Mouse (Mus musculus) urinary bladder, adult 2 months (tissue): ENCODE measurements around the gene Gpc5. TPM values are rescaled to one million over a fixed set of nuclear protein-coding genes. Genes with fewer than 3 reads are reported as not detected.
"Not testable (repeated sequence)": the region's sequence is repeated elsewhere in the genome, so short reads cannot be mapped to it uniquely, and the experiment has no call there.

Experiments
- DNase-seq: peaks from one replicate; pipeline ENCODE4 v3.0.0; 2022; ENCODE audit warnings: low spot score
- polyA plus RNA-seq: library from polyadenylated mRNA; depleted of rRNA; stranded (reverse); fragments of >200 nt; gene quantifications from 2 replicates; pipeline ENCODE4 v1.2.3, GENCODE M21; 2012; rRNA removed

Gene Gpc5
- 0.01 TPM in 1 of 2 replicates, not detected in the other for polyA plus RNA-seq

DNA sequence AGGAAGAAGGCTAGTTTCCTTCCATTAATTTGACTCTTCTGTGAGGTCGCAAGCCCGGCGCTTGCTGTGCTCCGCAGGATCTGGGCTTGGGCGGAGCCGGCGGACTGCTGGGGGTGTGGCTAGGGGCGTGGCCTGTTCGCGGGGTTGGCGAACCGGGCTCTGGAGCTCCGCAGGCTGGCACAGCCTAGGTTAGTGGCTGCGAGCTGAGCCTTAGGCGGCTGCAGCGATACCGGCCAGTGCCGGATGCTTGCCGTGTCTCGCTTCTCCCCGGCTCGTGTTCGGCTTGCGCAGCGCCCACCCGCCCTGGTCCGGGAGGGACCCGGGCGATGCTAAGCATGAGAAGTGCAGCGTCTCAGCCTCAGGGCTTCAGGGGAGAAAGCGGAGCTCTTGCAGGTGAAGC lies at the start of gene Gpc5:
Gene Gpc5, plus strand, starts transcription at position 135 of the 400 bp plus-strand sequence.
- DNase-seq, result peak; percentile 76

DNA sequence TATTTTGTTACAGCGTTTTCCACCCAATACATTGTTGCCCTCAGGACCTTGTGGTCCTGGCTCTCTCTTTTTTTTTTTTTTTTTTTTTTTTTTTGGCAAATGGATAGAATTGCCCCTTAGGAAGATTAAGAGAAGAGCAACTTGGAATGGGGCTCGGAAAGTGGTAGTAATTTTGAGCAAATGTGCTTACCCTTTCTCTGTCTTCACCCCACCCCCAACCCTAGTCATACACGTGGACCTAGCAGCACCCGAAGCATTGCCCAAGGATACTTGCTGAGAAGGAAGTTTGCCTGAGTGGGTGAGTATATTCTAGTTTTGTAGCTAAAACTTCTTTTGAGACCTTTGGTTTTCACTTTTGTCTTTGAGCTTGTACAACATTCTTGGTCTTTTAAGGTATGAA lies 49.4 kb upstream of the Gpc5 start:
- DNase-seq, result no peak

DNA sequence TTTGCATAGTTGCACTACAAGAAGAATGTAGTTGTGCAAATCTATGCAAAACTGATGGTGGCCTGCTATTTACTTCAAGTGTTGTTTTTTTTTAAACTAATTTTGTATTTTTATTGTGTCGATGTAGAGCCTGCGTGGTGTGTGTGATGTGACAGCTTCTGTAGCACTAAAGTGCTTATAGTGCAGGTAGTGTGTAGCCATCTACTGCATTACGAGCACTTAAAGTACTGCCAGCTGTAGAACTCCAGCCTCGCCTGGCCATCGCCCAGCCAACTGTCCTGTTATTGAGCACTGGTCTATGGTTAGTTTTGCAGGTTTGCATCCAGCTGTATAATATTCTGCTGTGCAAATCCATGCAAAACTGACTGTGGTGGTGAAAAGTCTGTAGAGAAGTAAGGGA lies 48.0 kb upstream of the Gpc5 start:
- no peak for DNase-seq

DNA sequence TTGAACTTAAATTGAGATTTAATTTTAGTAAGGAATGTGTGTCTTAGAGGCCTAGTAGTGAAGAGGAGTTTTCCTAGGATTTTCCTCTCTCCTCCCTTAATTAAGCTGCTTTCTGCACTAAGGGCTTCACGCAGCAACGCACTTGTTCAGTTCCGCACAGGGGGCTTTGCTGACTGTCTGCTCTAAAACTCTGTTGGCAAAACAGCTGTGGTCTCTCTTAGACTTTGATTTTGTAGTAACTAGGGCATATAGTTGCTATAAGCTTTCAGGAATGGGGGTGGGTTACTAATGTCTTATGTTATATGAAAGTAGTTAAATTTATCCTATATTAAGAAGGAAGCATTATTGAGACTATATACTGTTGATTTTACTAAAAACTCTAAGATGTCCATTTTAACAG lies 46.3 kb upstream of the Gpc5 start:
- DNase-seq, result no peak

DNA sequence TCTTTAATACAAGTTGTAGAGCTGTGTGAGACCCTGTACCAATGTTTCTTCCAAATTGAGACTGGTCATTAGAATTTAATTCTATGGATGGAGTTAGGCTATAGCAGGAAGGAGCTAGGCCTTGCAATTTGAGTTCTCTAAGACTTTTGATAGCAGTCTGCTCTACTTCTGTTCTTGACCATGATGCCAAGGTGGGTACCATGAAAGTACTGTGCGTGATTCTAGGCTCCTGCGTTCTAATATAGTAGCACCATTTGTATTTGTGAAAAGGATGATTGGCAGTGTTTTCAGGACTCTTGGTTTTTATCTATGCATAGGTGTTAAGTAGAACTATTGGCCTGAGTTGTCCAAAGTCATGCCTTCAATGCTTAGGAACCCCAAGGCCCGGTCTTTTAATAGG lies 44.7 kb upstream of the Gpc5 start:
- DNase-seq, result no peak

DNA sequence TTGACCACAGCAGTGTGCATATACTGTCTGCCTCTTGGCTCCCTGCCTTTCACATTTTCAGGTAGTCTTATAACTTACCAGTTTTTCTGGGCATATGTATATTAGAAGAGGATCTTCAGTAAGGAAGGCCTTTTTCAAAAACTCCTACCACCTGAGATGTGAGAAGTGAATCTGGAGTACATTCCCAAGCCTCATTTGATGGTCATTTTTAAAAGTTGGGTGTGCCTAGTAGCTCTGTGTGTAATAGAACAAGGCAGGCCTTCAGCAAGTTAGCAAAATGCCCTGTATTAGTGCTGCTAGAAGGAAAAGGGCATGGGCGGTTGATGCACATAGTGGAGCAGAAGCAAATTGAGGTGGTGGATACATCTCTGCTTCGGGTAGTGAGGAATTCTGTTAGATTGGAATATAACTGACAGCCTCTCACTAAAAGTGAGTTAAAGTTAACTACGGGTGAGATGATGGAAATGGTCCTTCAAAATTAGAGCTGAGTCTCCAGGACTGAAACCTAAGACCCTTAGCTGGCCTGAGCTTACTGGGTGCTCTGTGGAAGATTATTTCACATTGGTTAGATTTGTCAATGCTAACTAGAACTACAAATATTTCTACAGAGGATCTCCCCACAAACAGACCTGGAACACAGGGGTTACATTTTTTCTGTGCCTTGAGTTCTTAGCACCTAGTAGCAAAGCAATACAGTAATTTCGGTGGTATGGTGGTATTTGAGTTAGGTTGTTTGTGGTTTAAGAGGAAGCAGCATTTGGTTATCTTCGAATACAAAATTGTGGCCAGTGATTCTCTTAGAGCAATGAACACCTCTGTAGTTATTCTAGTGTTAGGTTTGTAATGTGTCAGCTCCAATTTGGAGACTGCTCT lies 43.8 kb upstream of the Gpc5 start:
- no peak for DNase-seq

DNA sequence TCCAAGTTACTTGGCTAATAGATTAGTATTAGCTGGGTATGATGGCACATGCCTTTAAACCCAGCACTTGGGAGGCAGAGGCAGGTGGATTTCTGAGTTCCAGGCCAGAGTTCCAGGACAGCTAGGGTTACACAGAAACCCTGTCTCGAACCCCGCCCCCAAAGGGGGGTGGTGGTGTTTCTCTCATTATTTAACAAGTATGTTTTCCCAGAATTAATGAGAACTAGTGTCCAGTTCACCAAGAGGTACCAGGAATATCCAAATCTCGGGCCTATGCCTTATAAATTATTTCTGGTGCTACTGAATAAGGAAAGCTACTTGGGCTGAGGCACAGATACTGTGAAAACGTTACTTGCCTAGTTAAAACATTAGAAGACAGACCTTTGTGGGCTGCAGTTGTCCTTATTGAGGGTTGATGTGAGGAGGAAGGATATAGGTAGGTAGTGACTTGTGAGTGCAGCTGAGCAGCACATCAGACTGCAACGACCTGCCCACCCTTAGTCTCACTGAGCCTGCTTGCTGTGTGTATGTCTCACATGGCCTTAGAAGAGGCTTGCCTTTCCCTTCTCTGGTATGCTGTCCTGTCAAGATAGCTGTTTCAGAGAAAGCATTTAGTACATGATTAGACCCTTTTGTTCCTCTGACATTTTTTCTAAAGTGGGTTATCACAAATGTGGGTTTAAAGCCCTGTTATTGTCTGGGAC lies 43.0 kb upstream of the Gpc5 start:
- no peak for DNase-seq

DNA sequence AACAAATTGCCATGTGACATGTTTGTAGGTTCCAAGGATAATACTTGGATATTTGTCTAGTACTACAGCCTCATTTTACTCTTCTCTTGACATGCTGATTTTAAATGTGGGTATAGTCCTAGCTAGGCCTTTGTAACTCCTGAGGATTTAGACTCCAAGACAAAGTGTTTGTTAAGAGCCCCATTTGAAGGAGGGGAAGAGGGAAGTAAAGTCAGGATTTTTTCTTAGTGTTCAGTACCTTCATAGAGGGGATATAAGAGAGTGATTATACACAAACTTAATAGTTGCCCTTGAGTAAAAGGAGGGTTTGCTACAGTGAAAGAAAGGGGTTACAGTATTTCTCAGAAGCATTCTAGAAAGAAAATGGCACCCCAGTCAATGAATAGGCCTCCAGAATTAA lies 42.2 kb upstream of the Gpc5 start:
- no peak for DNase-seq

DNA sequence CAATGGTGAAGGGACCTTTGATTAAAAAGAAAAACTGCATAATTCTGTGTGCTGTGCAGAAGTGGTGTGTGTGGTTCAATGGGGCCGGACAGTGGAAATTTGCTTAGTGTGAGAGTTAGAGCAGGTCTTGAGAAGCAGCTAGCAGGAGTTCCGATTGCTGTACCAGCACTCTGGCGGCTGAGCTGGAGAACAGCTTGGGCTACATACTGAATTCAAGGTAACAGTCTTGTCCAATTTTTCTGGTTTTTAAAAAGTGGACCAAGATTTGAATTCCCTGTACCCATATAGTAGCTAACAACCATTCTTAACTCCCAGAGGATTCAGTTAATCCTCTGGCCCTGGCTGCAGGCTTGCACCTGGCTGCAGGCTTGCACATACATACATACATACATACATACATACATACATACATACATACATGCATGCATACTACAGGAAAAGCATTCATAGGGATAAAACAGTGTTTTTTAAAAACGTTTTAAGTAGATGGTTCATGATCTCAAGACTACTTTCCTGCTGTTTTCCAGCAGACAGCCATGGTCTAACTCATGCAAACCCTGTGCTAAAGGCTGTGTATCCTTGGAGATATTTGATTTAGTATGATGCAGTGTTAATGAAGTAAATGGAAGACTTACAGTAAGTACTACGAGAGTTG lies 40.8 kb upstream of the Gpc5 start:
- DNase-seq, result no peak

DNA sequence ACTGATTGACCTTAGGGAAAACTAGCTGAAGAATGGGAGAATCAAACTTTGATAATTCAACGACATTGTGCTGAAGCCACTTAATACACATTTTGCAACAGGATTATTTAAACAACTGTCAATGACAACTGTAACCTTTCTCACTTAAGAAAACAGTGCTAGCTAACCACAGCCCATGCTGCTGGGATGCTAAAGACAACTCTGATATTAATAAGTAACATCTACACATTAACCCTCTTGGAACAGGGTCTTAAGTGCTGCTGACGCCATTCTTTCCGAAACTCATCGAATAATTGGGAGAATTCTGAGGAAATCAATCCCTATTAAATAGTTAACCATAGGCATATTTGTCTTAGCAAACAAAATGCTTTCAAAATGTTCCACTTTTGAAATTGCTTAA lies 39.6 kb upstream of the Gpc5 start:
- DNase-seq, result no peak

DNA sequence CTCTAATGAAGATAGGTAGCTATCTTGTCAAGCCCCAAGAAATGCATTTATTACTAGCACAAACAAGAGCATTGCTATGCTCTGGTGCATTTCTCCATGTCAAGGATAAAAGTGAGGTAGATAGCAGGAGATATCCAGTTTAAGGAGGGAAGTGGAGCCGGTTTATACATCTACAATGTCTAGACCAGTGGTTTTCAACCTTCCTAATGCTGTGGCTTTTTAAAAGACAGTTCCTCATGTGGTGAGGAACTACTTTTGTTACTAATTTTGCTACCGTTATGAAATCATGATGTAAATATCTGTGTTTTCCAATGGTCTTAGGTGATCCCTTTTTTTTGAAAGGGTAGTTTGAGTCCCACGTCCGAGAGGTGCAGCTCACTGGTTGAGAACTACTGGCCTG lies 37.8 kb upstream of the Gpc5 start:
- DNase-seq, result no peak

DNA sequence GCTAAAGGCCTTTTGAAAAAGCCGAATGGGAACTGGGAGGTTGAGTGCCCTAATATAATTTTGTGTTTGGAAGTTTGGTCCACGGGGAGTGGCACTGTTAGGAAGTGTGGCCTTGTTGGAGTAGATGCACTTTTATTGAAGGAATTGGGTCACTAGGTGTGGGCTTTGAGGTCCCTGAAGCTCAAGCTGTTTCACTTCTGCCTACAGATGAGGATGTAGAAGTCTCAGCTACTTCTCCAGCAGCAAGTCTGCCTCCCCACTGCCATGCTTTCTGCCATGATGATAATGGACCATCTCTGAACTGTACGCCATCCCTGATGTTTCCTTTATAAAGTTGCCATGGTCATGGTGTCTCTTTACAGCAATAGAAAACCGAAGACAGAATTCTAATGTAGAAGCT lies 34.5 kb upstream of the Gpc5 start:
- no peak for DNase-seq

DNA sequence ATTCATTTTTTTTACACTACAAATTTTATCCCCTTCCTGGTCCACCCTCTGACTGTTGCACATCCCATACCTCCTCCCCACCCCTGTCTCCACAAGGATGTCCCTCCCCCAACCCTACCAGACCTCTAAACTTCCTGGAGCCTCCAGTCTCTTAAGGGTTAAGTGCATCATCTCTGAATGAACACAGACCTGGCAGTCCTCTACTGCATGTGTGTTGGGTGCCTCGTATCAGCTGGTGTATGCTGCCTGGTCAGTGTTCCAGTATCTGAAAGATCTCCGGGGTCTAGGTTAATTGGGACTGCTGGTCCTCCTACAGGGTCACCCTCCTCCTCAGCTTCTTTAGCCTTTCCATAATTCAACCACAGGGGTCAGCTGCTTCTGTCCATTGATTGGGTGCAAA lies 25.9 kb upstream of the Gpc5 start:
- not testable (repeated sequence) for DNase-seq

DNA sequence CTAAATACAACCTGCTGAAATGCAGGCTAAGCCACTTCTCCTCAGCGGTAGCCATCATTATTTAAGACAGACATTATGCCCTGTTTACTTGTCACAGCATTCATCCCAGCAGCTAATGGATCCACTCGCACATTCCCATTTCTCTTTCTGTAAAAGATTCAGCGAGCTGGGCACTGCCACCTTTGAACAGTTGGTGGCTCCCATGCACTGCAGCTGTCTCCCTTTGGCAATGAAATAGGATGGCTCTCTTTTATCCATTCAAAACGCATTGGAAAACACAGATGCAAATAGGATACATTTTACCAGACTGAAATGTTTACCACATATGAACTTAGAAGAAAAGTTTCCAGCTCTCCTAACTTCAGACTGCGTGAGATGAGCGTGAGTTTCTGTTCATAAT lies 21.5 kb upstream of the Gpc5 start:
- DNase-seq, result no peak

DNA sequence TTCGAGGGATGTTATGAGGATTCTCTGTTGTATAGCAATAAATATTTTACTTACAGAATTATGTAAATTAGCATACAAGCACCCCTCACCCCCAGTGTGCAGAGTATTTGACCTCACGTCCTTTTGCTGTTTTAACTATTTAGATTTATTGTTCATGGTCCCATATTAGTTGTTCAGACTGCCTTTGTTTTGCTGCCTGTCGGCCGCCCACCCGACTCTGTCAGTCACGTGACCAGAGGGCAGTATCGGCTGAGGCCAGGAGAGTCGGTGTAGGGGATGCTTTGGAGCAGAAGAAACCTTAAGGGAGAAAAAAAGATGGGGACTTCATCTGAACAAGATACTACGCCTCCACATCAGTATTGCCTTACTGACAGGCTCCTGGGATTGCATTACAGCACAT lies 14.7 kb upstream of the Gpc5 start:
- no peak for DNase-seq

DNA sequence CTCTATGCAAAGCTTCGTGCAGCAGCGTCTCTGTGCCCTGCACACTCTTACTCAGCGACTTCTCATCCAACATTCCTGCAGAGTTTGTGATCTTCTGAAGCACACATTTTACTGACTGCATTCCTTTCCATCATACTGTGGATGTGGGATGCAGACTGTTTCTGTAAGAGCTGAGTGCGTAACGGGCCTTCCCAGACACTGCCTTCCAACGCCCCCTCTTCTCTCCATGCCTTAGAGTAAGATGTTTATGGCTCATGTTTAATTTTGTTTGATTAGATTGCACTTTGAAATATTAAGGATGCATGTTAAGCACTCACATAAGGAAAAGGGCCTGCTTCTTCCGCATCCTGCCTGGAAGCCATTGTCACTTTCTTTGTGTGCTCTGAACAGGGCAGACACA lies 14.0 kb upstream of the Gpc5 start:
- no peak for DNase-seq

DNA sequence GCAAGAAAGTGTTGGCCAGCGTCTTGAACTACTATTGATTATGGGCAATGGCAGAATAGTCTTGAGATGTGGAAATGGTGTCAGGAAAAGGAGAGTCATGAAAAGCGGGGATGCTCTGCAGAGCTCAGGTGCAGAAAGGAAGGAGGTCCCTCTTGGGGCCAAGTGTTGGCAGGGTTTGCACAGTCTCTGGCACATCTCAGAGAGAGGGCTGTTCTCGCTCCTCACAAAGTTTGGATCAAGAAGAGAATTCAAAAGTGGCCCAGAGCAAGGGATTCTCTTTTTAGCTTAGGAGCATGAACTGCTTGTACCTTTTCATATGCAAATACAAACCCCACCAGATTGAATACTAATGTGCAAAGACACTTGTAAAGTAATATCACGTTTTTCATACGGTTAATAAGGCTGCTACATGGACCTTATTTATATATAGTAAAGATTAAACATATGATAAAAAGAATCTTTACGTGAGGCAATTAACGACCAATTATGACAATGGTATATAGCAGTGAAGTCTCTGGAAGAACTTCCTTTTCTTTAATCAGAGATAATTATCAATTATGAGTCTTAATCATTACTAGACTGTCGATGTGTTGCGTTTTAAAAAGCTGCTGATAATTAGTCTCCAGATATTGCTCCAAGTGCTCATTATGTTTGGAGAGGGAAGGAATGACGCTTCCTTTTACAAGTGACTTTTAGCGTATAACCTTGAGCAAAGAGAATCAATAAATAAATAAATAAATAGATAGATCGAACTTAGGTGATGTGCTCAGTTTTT lies 10.1 kb upstream of the Gpc5 start:
- no peak for DNase-seq

DNA sequence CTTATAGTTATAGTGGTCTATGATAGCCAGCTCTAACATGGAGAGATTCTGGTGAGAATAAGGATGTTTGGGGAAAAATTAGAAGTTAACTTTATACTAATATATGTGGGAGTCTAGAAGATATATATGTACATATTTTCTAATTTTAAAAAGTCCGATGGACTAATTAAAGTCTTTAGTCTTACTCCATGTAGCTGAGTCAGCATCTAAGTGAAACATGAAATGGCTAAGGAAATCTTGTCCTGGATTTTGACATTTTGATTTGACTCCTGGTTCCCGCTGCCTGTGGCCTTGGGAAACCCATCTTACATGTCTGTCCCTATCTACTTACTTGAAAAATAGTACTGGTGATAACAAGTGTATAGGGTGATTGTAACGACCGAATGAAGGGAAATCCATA lies 1.5 kb upstream of the Gpc5 start:
- DNase-seq, result no peak

DNA sequence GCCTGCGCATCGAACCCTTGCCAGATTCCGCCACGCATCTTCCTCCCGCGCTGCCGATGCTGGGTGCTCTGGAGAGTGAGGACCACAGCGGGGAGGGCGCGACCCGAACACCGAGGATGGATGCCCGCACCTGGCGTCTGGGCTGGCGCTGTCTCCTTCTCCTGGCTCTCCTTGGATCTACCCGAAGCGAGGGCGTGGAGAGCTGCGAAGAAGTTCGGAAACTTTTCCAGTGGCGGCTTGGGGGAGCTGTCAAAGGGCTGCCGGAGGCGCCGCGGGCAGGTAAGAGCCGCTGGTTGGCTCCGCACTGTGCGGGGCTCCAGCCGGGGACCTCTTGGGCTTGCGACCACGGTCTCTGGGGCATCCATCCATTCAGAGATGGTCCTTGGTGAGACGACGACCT lies 495 bp downstream of the Gpc5 start:
- no peak for DNase-seq

DNA sequence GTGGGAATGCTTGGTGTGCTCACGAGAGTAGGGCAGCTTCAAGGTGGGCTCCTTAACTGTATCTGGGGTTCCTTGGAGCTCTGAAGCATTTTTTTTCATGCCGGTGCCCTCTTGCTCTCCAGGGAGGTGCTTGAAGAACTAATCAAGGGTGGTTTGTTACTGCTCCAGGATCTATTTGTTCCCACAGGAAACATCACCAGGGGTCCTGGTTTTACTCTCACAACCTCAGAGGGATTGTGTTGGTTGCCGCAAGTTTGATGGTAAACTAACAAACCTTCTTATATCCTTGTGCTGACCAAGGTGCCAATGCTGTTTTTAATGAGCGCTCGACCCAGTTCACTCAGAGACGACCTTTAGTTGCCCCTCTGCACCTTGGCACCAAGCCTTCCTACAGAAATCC lies 937 bp downstream of the Gpc5 start:
- DNase-seq, result no peak

DNA sequence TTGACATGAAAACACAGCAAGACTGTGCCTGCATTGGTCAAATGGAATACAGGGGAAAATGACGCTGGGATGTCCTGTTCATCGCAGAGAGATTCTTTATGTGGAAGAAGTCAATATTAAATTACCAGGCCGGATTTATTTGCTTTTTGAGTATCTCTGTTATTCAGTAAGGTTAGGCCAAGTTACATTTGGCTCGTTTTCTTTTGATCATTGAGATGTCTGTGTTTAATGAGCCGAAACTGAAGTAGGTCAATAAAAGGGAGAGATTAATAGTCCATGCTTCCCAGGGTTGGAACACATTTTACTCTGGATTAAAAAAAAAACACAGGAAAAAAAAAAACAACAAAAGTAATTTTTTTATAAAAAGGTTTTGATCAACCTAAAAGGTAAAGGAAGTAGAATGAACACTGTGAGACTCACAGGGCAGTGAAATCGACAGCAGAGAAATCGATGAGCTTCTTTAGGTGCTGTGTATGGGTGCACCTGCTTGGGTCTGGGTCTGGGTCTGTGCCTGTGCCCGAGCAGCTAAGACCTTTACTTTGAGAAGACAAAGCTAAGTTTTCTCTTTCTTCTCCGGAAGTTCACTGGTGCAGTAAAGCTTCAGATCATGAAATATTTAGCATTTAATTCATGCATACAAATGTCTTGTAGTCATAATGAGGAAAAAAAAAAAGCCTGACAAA lies 8.7 kb downstream of the Gpc5 start:
- no peak for DNase-seq

DNA sequence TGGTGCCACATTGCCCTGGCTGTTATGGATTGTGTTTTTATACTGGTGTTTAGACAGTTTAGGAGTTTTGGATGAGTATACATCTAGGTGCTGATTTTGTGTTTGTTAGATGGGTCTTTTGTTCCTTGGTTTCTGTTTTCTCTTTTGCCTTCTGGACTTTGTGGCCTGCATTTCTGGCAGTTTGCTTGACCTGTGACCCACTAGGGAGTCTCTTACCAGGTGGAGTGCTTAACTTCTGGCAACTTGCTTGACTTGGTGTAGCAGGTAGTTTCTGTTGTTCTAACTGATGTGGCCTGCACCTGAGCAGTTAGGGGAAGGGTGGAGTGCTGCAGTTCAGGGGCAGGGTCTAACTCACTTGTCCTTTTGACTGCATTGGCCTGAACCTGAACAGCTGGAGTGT lies 14.3 kb downstream of the Gpc5 start:
- DNase-seq, result no peak
